Mouse (Mus musculus) forebrain, embryonic 16.5 days (tissue): ENCODE data around the gene Tkfc. TPM values are rescaled to one million over a fixed set of nuclear protein-coding genes. Genes with fewer than 3 reads are reported as not detected.

Experiments used
- ATAC-seq: fragments of 200-750 bp; cut with Nextera tagmentation; 2 replicates; pipeline ENCODE4 v1.8.0; 2017; ENCODE audit warnings: mild to moderate bottlenecking, moderate library complexity
- H3K27ac ChIP-seq: fragments of 300-500 bp; sonication (generic); 2 replicates; pipeline ENCODE4 v1.5.1; 2014; ENCODE audit warnings: low read length, control low read depth
- H3K27me3 ChIP-seq: fragments of 300-500 bp; sonication (generic); replicated peaks from 2 replicates; pipeline ENCODE4 v1.6.1; 2014; ENCODE audit warnings: low read length; ENCODE audit not compliant: control insufficient read depth, insufficient read depth
- H3K36me3 ChIP-seq: fragments of 300-500 bp; sonication (generic); 2 replicates; pipeline ENCODE4 v1.6.1; 2014; ENCODE audit not compliant: control insufficient read depth, insufficient read depth
- H3K4me1 ChIP-seq: fragments of 300-500 bp; sonication (generic); replicated peaks from 2 replicates; pipeline ENCODE4 v1.6.1; 2014; ENCODE audit warnings: low read length; ENCODE audit not compliant: control insufficient read depth, insufficient read depth
- H3K4me2 ChIP-seq: fragments of 300-500 bp; sonication (generic); 2 replicates; pipeline ENCODE4 v1.6.1; 2014; ENCODE audit warnings: mild to moderate bottlenecking, low read length, control low read depth
- H3K4me3 ChIP-seq: fragments of 300-500 bp; sonication (generic); replicated peaks from 2 replicates; pipeline ENCODE4 v1.5.1; 2014; ENCODE audit warnings: mild to moderate bottlenecking, low read length, control low read depth
- H3K9ac ChIP-seq: fragments of 300-500 bp; sonication (generic); replicated peaks from 2 replicates; pipeline ENCODE4 v1.6.1; 2014; ENCODE audit warnings: low read depth, low read length, control low read depth
- H3K9me3 ChIP-seq: fragments of 300-500 bp; sonication (generic); 2 replicates; pipeline ENCODE4 v1.6.1; 2016; ENCODE audit warnings: low read length; ENCODE audit not compliant: control insufficient read depth
- WGBS: fragments of 180-500 bp; shearing (Covaris S2); extraction: QIAGEN DNeasy Blood & Tissue Kit; methylation state at CpG from one replicate; pipeline ENCODE4 v1.1.7; 2014; 5-methylcytosine and 5-hydroxymethylcytosine counted together
- polyA plus RNA-seq: library from polyadenylated mRNA; unstranded; fragments of >200 nt; fragmentation: Nextera tagmentation; extraction: Ambion mirVana; gene quantifications from 2 replicates; pipeline ENCODE4 v1.2.1, GENCODE M21; 2015

Tkfc gene
- polyA plus RNA-seq, 1 experiment from 2014 or later, result 27.1 TPM

- peaks cover 17% of the 10 kb centered on the region for H3K4me1 ChIP-seq
- WGBS, result 73% methylated on average over 2 of the region's 2 CpGs
- H3K4me3 ChIP-seq, result no peak overlapping the region
- H3K27ac ChIP-seq, result no peak overlapping the region
- no peak overlapping the region for H3K4me2 ChIP-seq
- no peak for ATAC-seq
- no peaks in the 10 kb centered on the region; the same call in 1 of the 2 replicates for H3K36me3 ChIP-seq
- no peaks in the 10 kb centered on the region for H3K27me3 ChIP-seq
- H3K9me3 ChIP-seq, result no peaks in the 10 kb centered on the region
- H3K9ac ChIP-seq, result no peak overlapping the region
These were observed 48.5 kb downstream of the Tkfc start for GRCm38 (mm10) chr19:10557001-10557400.

- Histone ChIP-seq H3K9ac (peak within 1 kb of the TSS; percentile 79), H3K4me1 (peaks cover 17% of the 10 kb centered on the region), H3K36me3 (peaks cover 10% of the 10 kb centered on the region), H3K9me3 (no peaks in the 10 kb centered on the region), H3K4me2 (peak within 1 kb of the TSS; percentile 74), H3K4me3 (peak within 1 kb of the TSS; percentile 70), H3K27ac (peak within 1 kb of the TSS; percentile 87), H3K27me3 (no peaks in the 10 kb centered on the region)
- peak; percentile 100 for ATAC-seq
- WGBS, result under 1% methylated on average over 43 of the region's 43 CpGs
These were observed 49.6 kb downstream of the Tkfc start, which contains the start of gene Tmem216 for GRCm38 (mm10) chr19:10555624-10556510. Gene Tmem216 (minus strand): TSS chr19:10556238.

- no peak overlapping the region for H3K4me2 ChIP-seq
- 97% methylated on average over 5 of the region's 5 CpGs for WGBS
- ATAC-seq, result no peak
- no peak overlapping the region for H3K9ac ChIP-seq
- no peaks in the 10 kb centered on the region for H3K27me3 ChIP-seq
- peaks cover 59% of the 10 kb centered on the region for H3K36me3 ChIP-seq
- no peaks in the 10 kb centered on the region for H3K9me3 ChIP-seq
- H3K4me1 ChIP-seq, result no peaks in the 10 kb centered on the region
- no peak overlapping the region for H3K4me3 ChIP-seq
- H3K27ac ChIP-seq, result no peak overlapping the region
These were observed 66.0 kb downstream of the Tkfc start for GRCm38 (mm10) chr19:10539454-10539853.

Other genes with a start within 250 kb of the Tkfc start
- 6.9 and 9.7 TPM in 2 replicates for gene Syt7, start 216.6 kb downstream of the Tkfc start, polyA plus RNA-seq
- gene Lrrc10b, start 148.2 kb downstream of the Tkfc start, polyA plus RNA-seq, result 0.52 and 0.99 TPM in 2 replicates
- 1.7 and 2.1 TPM in 2 replicates for gene Ppp1r32, start 122.7 kb downstream of the Tkfc start, polyA plus RNA-seq
- 58.4 and 59.3 TPM in 2 replicates for gene Cpsf7, start 80.4 kb downstream of the Tkfc start, polyA plus RNA-seq
- 66.2 and 68.6 TPM in 2 replicates for gene Sdhaf2, start 79.5 kb downstream of the Tkfc start, polyA plus RNA-seq
- 47.0 and 49.5 TPM in 2 replicates for gene Tmem216, start 49.4 kb downstream of the Tkfc start, polyA plus RNA-seq
- gene Cyb561a3, start 28.5 kb downstream of the Tkfc start, polyA plus RNA-seq, result 21.0 and 22.6 TPM in 2 replicates
- gene Tmem138, start 28.3 kb downstream of the Tkfc start, polyA plus RNA-seq, result 33.9 and 37.5 TPM in 2 replicates
- gene Ddb1, start 327 bp downstream of the Tkfc start, polyA plus RNA-seq, result 277 and 292 TPM in 2 replicates
- gene Vwce, start 28.6 kb upstream of the Tkfc start, polyA plus RNA-seq, result 0.30 and 0.81 TPM in 2 replicates
- gene Pga5, start 72.4 kb upstream of the Tkfc start, polyA plus RNA-seq, result not detected in 2 replicates
- gene Vps37c, start 83.1 kb upstream of the Tkfc start, polyA plus RNA-seq, result 38.3 and 40.5 TPM in 2 replicates
- gene Cd5, start 133.3 kb upstream of the Tkfc start, polyA plus RNA-seq, result 0.06 and 0.10 TPM in 2 replicates
- not detected in 2 replicates for gene Cd6, start 224.4 kb upstream of the Tkfc start, polyA plus RNA-seq
- gene Slc15a3, start 234.1 kb upstream of the Tkfc start, polyA plus RNA-seq, result 0.25 and 0.57 TPM in 2 replicates